Mouse (Mus musculus): Measurements from ENCODE around the gene Trim7. TPM values are rescaled to one million over a fixed set of nuclear protein-coding genes. Genes with fewer than 3 reads are reported as not detected.
A peak's percentile ranks its signal among the peaks of the same experiment; 100 is the strongest.

Gene Trim7
- total and polyA plus RNA-seq, 2 experiments from 2014 or later = 1.1 to 1.9 TPM

DNA sequence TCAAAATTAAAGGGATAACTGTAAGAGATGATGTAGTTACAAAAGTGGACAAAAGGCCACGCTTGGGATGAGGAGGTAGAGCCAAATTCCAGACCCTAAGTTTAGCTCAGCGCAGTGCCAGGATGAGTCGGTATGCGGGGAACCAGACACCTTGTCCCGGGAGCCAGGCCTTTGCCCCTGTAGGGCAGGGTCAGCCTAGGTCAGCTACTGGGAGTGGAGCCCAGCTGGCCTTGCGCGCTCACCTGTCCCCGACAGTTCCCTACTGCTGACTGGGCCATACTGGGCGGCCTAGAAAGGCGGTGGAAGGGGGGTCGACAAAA is 11.0 kb downstream of the Trim7 start:
- Histone ChIP-seq H3K4me3 (ENCODE audit: low read depth, low read length) (peak overlapping the region; percentile 61), H3K9me3 (replicated peaks; ENCODE audit: control insufficient read depth, low read length) (no peaks in the 10 kb centered on the region), H3K4me2 (ENCODE audit: low read depth, low read length) (peak overlapping the region; percentile 81), H3K27ac (ENCODE audit: low read depth) (peak overlapping the region; percentile 59; the same call in 1 of the 2 replicates), H3K27me3 (ENCODE audit: control insufficient read depth, insufficient read depth, low read length) (no peaks in the 10 kb centered on the region), H3K36me3 (replicated peaks; ENCODE audit: control insufficient read depth, insufficient read depth, low read length) (no peaks in the 10 kb centered on the region), H3K9ac (replicated peaks; ENCODE audit: low read depth, low read length) (peak overlapping the region; percentile 66), H3K4me1 (ENCODE audit: control insufficient read depth, insufficient read depth) (peaks cover 12% of the 10 kb centered on the region)
- ATAC-seq (ENCODE audit: insufficient read depth, low read depth) = no peak; the same call in 1 of the 2 replicates
- WGBS = 20% methylated on average over 11 of the region's 11 CpGs
- no peak for DNase-seq (ENCODE audit: low spot score)
- TF ChIP-seq CTCF (IDR thresholded peaks at IDR 0.05; ENCODE audit: low read depth) (no peak), EP300 (IDR thresholded peaks at IDR 0.05; ENCODE audit: low read depth) (no peak)

DNA sequence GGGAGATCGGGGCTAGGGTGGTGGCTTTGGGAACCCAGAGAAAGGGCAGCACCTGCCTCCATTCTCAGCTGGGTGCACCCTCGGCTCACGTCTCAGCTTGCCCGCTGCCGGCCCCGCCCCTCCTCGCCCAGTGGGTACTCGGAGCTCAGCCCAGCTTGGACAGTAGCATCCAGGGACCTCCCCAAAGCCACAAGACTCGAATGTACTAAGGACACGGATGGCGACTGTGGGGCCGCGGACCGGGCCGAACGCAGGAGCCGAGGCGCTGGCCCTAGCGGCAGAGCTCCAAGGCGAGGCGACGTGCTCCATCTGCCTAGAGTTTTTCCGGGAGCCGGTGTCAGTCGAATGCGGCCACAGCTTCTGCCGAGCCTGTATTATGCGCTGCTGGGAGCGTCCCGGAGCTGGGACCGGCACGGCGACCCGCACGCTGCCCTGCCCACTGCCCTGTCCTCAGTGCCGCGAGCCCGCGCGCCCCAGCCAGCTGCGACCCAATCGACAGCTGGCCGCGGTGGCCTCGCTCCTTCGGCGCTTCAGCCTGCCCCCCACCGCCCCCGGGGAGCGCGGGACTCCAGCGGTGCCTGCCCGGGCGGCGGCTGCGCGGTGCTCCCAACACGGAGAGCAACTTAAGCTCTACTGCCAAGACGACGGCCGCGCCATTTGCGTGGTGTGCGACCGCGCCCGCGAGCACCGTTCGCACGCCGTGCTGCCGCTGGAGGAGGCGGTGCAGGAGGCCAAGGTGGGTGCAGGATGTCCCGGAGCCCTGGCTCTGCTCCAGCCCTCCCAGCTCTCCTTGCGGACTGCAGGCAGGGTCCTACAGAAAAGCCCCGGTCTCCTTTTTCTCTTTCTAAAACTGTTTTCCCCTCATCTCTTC is 11.6 kb downstream of the Trim7 start:
- peak overlapping the region; percentile 59 for H3K27ac ChIP-seq (ENCODE audit: low read depth)
- WGBS = 1% methylated on average over 62 of the region's 77 CpGs

GRCm38 (mm10) chr11:48838181-48838797 is 12.3 kb downstream of the Trim7 start:
- Histone ChIP-seq H3K4me3 (ENCODE audit: low read depth, low read length) (peak overlapping the region; percentile 61), H3K27ac (ENCODE audit: low read depth) (0 out of 2 replicates have a peak overlapping the region, but pooled peaks have one; percentile 59), H3K4me1 (ENCODE audit: control insufficient read depth, insufficient read depth) (peaks cover 12% of the 10 kb centered on the region), H3K9ac (replicated peaks; ENCODE audit: low read depth, low read length) (peak overlapping the region; percentile 66), H3K27me3 (ENCODE audit: control insufficient read depth, insufficient read depth, low read length) (no peaks in the 10 kb centered on the region), H3K36me3 (replicated peaks; ENCODE audit: control insufficient read depth, insufficient read depth, low read length) (no peaks in the 10 kb centered on the region), H3K9me3 (replicated peaks; ENCODE audit: control insufficient read depth, low read length) (no peaks in the 10 kb centered on the region), H3K4me2 (ENCODE audit: low read depth, low read length) (peak overlapping the region; percentile 81)
- TF ChIP-seq CTCF (IDR thresholded peaks at IDR 0.05; ENCODE audit: low read depth) (no peak), EP300 (IDR thresholded peaks at IDR 0.05; ENCODE audit: low read depth) (no peak)
- DNase-seq (ENCODE audit: low spot score) = no peak
- ATAC-seq (ENCODE audit: insufficient read depth, low read depth) = peak; percentile 18; the same call in 1 of the 2 replicates
- 2% methylated on average over 16 of the region's 16 CpGs for WGBS

More for the DNA sequence above, 11.6 kb downstream of the Trim7 start:
- peak; percentile 28 for ATAC-seq (ENCODE audit: insufficient read depth, low read depth)
- Histone ChIP-seq H3K4me1 (ENCODE audit: control insufficient read depth, insufficient read depth) (peaks cover 12% of the 10 kb centered on the region), H3K4me3 (ENCODE audit: low read depth, low read length) (peak overlapping the region; percentile 61), H3K9ac (replicated peaks; ENCODE audit: low read depth, low read length) (peak overlapping the region; percentile 66), H3K27me3 (ENCODE audit: control insufficient read depth, insufficient read depth, low read length) (no peaks in the 10 kb centered on the region), H3K4me2 (ENCODE audit: low read depth, low read length) (peak overlapping the region; percentile 81), H3K9me3 (replicated peaks; ENCODE audit: control insufficient read depth, low read length) (no peaks in the 10 kb centered on the region), H3K36me3 (replicated peaks; ENCODE audit: control insufficient read depth, insufficient read depth, low read length) (no peaks in the 10 kb centered on the region)
- no peak for DNase-seq (ENCODE audit: low spot score)
- TF ChIP-seq EP300 (IDR thresholded peaks at IDR 0.05; ENCODE audit: low read depth) = no peak
- TF ChIP-seq CTCF (IDR thresholded peaks at IDR 0.05; ENCODE audit: low read depth) = no peak

- peaks cover 12% of the 10 kb centered on the region for H3K4me1 ChIP-seq (ENCODE audit: control insufficient read depth, insufficient read depth)
- TF ChIP-seq CTCF (IDR thresholded peaks at IDR 0.05; ENCODE audit: low read depth) (no peak), EP300 (IDR thresholded peaks at IDR 0.05; ENCODE audit: low read depth) (no peak)
- H3K9ac ChIP-seq (replicated peaks; ENCODE audit: low read depth, low read length) = no peak overlapping the region
- H3K9me3 ChIP-seq (replicated peaks; ENCODE audit: control insufficient read depth, low read length) = no peaks in the 10 kb centered on the region
- DNase-seq (ENCODE audit: low spot score) (no peak), ATAC-seq (ENCODE audit: insufficient read depth, low read depth) (no peak)
- peak overlapping the region; percentile 81 for H3K4me2 ChIP-seq (ENCODE audit: low read depth, low read length)
- 80% methylated on average over 10 of the region's 10 CpGs for WGBS
- no peaks in the 10 kb centered on the region for H3K27me3 ChIP-seq (ENCODE audit: control insufficient read depth, insufficient read depth, low read length)
- no peak overlapping the region for H3K27ac ChIP-seq (ENCODE audit: low read depth)
- no peak overlapping the region for H3K4me3 ChIP-seq (ENCODE audit: low read depth, low read length)
- no peaks in the 10 kb centered on the region for H3K36me3 ChIP-seq (replicated peaks; ENCODE audit: control insufficient read depth, insufficient read depth, low read length)
Measured at GRCm38 (mm10) chr11:48838879-48839680, 13.1 kb downstream of the Trim7 start.

DNA sequence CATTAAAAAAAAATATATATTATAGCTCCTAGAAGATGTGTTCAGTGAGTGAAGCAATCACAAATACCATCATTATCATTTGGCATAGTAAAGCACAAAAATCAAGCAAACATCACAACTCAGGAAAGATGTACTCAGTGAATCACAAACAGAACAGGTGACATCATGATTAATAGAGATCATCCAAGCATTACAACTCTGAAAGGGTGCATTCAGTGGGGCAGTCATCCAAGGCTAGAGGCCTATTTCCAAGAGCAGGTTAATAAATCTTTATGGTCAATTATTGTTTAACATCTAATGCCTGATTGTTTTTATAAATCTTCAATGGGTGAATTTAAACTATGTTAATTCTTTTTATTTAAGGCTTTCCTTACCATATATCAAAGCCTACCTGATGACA is 14.9 kb downstream of the Trim7 start:
- no peak for DNase-seq (ENCODE audit: low spot score)
- no peak for ATAC-seq (ENCODE audit: insufficient read depth, low read depth)
- Histone ChIP-seq H3K9me3 (replicated peaks; ENCODE audit: control insufficient read depth, low read length) (no peaks in the 10 kb centered on the region), H3K4me3 (ENCODE audit: low read depth, low read length) (no peak overlapping the region), H3K27ac (ENCODE audit: low read depth) (no peak overlapping the region), H3K9ac (replicated peaks; ENCODE audit: low read depth, low read length) (no peak overlapping the region), H3K27me3 (ENCODE audit: control insufficient read depth, insufficient read depth, low read length) (no peaks in the 10 kb centered on the region), H3K4me2 (ENCODE audit: low read depth, low read length) (no peak overlapping the region), H3K36me3 (replicated peaks; ENCODE audit: control insufficient read depth, insufficient read depth, low read length) (no peaks in the 10 kb centered on the region), H3K4me1 (ENCODE audit: control insufficient read depth, insufficient read depth) (peaks cover 12% of the 10 kb centered on the region)
- no peak for TF ChIP-seq CTCF (IDR thresholded peaks at IDR 0.05; ENCODE audit: low read depth)
- TF ChIP-seq EP300 (IDR thresholded peaks at IDR 0.05; ENCODE audit: low read depth) = no peak

Measured in heart, postnatal 0 days (tissue).